17 mouse cellular contexts compared by ENCODE assay signal in the genomic region with DNA sequence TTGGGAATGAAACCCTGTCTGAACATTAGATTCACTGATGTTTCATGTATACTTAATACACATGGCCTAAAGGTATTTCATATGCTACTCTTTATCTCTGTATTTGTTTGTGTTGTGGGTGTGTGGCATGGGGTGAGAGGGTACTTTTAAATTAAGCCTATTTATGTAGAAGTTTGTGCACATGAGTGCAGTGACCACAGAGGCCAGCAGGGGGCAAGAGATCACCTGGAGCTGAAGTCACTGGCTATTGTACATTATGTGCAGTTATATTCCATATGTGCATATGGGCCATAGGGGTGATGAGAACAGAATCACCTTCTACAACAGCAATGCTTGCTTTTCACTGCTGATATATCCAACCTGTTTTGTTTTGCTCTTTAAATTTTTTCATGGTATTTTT. TPM values are rescaled to one million over a fixed set of nuclear protein-coding genes. Genes with fewer than 3 reads are reported as not detected.
DNase-seq lines count a peak whose midpoint lies in the region; ATAC-seq and TF ChIP-seq lines count a peak whose summit lies in the region.
"Had no signal": no experiment of that assay in that cellular context is flagged by ENCODE, and none has a peak within 500 bp of the region (broad histone marks: within the 10 kb centered on the region; RNA-seq: fewer than 3 reads in every experiment).

No protein-coding gene starts in this region.

- no peak for TF ChIP-seq POLR2A in bone marrow, adult 2 months (IDR thresholded peaks at IDR 0.05; ENCODE audit: borderline replicate concordance, control insufficient read depth, low read depth, low read length)

- no peaks in the 10 kb centered on the region for H3K9me3 ChIP-seq in forebrain, postnatal 0 days (ENCODE audit: low read length)
- no peaks in the 10 kb centered on the region for H3K9me3 ChIP-seq in forebrain, embryonic 15.5 days
- H3K9me3 ChIP-seq in stomach, embryonic 14.5 days (ENCODE audit: control insufficient read depth, low read depth, low read length), result no peaks in the 10 kb centered on the region
- no peaks in the 10 kb centered on the region for H3K9me3 ChIP-seq in midbrain, embryonic 11.5 days (ENCODE audit: control insufficient read depth, low read length)
- H3K9me3 ChIP-seq: forebrain, embryonic 10.5 days; neural tube, embryonic 13.5 days had no signal

- no peaks in the 10 kb centered on the region for H3K4me1 ChIP-seq in forebrain, postnatal 0 days (ENCODE audit: insufficient read depth)
- H3K4me1 ChIP-seq in forebrain, embryonic 15.5 days, result no peaks in the 10 kb centered on the region
- no peaks in the 10 kb centered on the region for H3K4me1 ChIP-seq in bone marrow, adult 2 months (ENCODE audit: control insufficient read depth, insufficient read depth, low read length)
- no peaks in the 10 kb centered on the region for H3K4me1 ChIP-seq in stomach, embryonic 14.5 days (ENCODE audit: control insufficient read depth, insufficient read depth, low read length)
- H3K4me1 ChIP-seq in midbrain, embryonic 11.5 days (ENCODE audit: control insufficient read depth, insufficient read depth, low read length), result no peaks in the 10 kb centered on the region
- H3K4me1 ChIP-seq: forebrain, embryonic 10.5 days; limb, embryonic 12.5 days; midbrain, embryonic 10.5 days; neural tube, embryonic 13.5 days had no signal

- no peak for ATAC-seq in forebrain, postnatal 0 days
- ATAC-seq in forebrain, embryonic 15.5 days (replicated peaks), result no peak
- ATAC-seq in stomach, embryonic 14.5 days (ENCODE audit: insufficient number of reproducible peaks, insufficient read depth, low FRiP score, low read depth), result no peak
- no peak for ATAC-seq in midbrain, embryonic 11.5 days (ENCODE audit: low FRiP score)

- no peak overlapping the region for H3K4me2 ChIP-seq in forebrain, postnatal 0 days (ENCODE audit: low read depth)
- no peak overlapping the region for H3K4me2 ChIP-seq in forebrain, embryonic 15.5 days (replicated peaks)
- no peak overlapping the region for H3K4me2 ChIP-seq in stomach, embryonic 14.5 days (replicated peaks; ENCODE audit: low read depth, low read length)
- no peak overlapping the region for H3K4me2 ChIP-seq in midbrain, embryonic 11.5 days
- H3K4me2 ChIP-seq: limb, embryonic 12.5 days; neural tube, embryonic 13.5 days had no signal

- 0 out of 2 replicates have a peak, but pooled peaks have one; percentile 15 for TF ChIP-seq CTCF in forebrain, postnatal 0 days (IDR thresholded peaks at IDR 0.05; ENCODE audit: low read depth)
- peak; percentile 22; the same call in 1 of the 2 replicates for TF ChIP-seq CTCF in bone marrow, adult 2 months (IDR thresholded peaks at IDR 0.05; ENCODE audit: control insufficient read depth, insufficient read depth, low read length)

- H3K27me3 ChIP-seq in forebrain, postnatal 0 days (ENCODE audit: insufficient read depth, low read length), result no peaks in the 10 kb centered on the region
- no peaks in the 10 kb centered on the region for H3K27me3 ChIP-seq in forebrain, embryonic 15.5 days
- H3K27me3 ChIP-seq in stomach, embryonic 14.5 days (ENCODE audit: control insufficient read depth, insufficient read depth, low read length), result no peaks in the 10 kb centered on the region
- H3K27me3 ChIP-seq in midbrain, embryonic 11.5 days (ENCODE audit: control insufficient read depth, insufficient read depth, low read length), result no peaks in the 10 kb centered on the region
- H3K27me3 ChIP-seq: limb, embryonic 12.5 days; neural tube, embryonic 13.5 days had no signal

- H3K36me3 ChIP-seq in forebrain, postnatal 0 days (ENCODE audit: insufficient read depth), result no peaks in the 10 kb centered on the region
- H3K36me3 ChIP-seq in forebrain, embryonic 15.5 days, result no peaks in the 10 kb centered on the region
- H3K36me3 ChIP-seq in stomach, embryonic 14.5 days (ENCODE audit: control insufficient read depth, insufficient read depth, low read length), result no peaks in the 10 kb centered on the region
- no peaks in the 10 kb centered on the region for H3K36me3 ChIP-seq in midbrain, embryonic 11.5 days (ENCODE audit: control insufficient read depth, insufficient read depth, low read length)
- H3K36me3 ChIP-seq: forebrain, embryonic 10.5 days; limb, embryonic 12.5 days; midbrain, embryonic 10.5 days; neural tube, embryonic 13.5 days had no signal

- no peak overlapping the region for H3K27ac ChIP-seq in forebrain, postnatal 0 days (ENCODE audit: low read depth, low read length)
- H3K27ac ChIP-seq in forebrain, embryonic 15.5 days (replicated peaks), result no peak overlapping the region
- H3K27ac ChIP-seq in bone marrow, adult 2 months (ENCODE audit: control insufficient read depth, insufficient read depth, low read depth, low read length, poor library complexity), result no peak overlapping the region
- peak overlapping the region; percentile 70; the same call in 1 of the 2 replicates for H3K27ac ChIP-seq in stomach, embryonic 14.5 days (ENCODE audit: low read length)
- no peak overlapping the region for H3K27ac ChIP-seq in midbrain, embryonic 11.5 days (ENCODE audit: low read depth, low read length)
- H3K27ac ChIP-seq: forebrain, embryonic 10.5 days; limb, embryonic 12.5 days; midbrain, embryonic 10.5 days; neural tube, embryonic 13.5 days had no signal

- DNase-seq in forebrain, postnatal 0 days, result no peak
- DNase-seq in lung, postnatal 36 days, result peak; percentile 34
- no peak for DNase-seq in lung, postnatal 4 days
- DNase-seq in kidney, adult 8-10 months, result no peak
- DNase-seq in midbrain, embryonic 11.5 days (ENCODE audit: low spot score, missing footprints), result no peak
- DNase-seq: adrenal gland, adult 8-10 months; cerebellum, adult 11 months; gastrocnemius, postnatal 36 days; right cerebral cortex, postnatal 4 days had no signal

- no peak overlapping the region for H3K4me3 ChIP-seq in forebrain, postnatal 0 days (ENCODE audit: low read depth, low read length)
- H3K4me3 ChIP-seq in forebrain, embryonic 15.5 days, result no peak overlapping the region
- H3K4me3 ChIP-seq in bone marrow, adult 2 months (replicated peaks; ENCODE audit: control insufficient read depth, low read depth, low read length), result no peak overlapping the region
- no peak overlapping the region for H3K4me3 ChIP-seq in stomach, embryonic 14.5 days (ENCODE audit: low read depth, low read length)
- no peak overlapping the region for H3K4me3 ChIP-seq in midbrain, embryonic 11.5 days (ENCODE audit: low read depth, low read length)
- H3K4me3 ChIP-seq: forebrain, embryonic 10.5 days; limb, embryonic 12.5 days; midbrain, embryonic 10.5 days; neural tube, embryonic 13.5 days had no signal

- no peak overlapping the region for H3K9ac ChIP-seq in forebrain, postnatal 0 days
- no peak overlapping the region for H3K9ac ChIP-seq in forebrain, embryonic 15.5 days (replicated peaks)
- H3K9ac ChIP-seq in stomach, embryonic 14.5 days (replicated peaks; ENCODE audit: low read depth, low read length), result no peak overlapping the region
- H3K9ac ChIP-seq in midbrain, embryonic 11.5 days (ENCODE audit: low read length), result no peak overlapping the region
- H3K9ac ChIP-seq: limb, embryonic 12.5 days; neural tube, embryonic 13.5 days had no signal

RNA-seq across cellular contexts. Expression of a gene that starts 17.1 kb away (rescaled TPM):
- total RNA-seq in forebrain, postnatal 0 days (2014; rRNA removed), result 39.4 and 41.6 TPM in 2 replicates
- polyA plus RNA-seq in forebrain, postnatal 0 days (2015; fragmentation: Nextera tagmentation; extraction: Ambion mirVana), result 4.5 and 6.8 TPM in 2 replicates
- 11.5 and 12.7 TPM in 2 replicates for polyA plus RNA-seq in forebrain, embryonic 15.5 days (2015; fragmentation: Nextera tagmentation; extraction: Ambion mirVana)
- 15.2 and 34.7 TPM in 2 replicates for polyA plus RNA-seq in bone marrow, adult 2 months (2011; ENCODE audit: insufficient read depth, insufficient read length, low replicate concordance, missing spikeins)
- 9.6 and 13.2 TPM in 2 replicates for polyA plus RNA-seq in stomach, embryonic 14.5 days (2014; fragmentation: Nextera tagmentation; extraction: Ambion mirVana)
- polyA plus RNA-seq in midbrain, embryonic 11.5 days (2014; fragmentation: Nextera tagmentation; extraction: Ambion mirVana), result 9.7 and 10.1 TPM in 2 replicates

RNA-seq across cellular contexts. Expression of a gene that starts 22.5 kb away (rescaled TPM):
- total RNA-seq in forebrain, postnatal 0 days (2014; rRNA removed), result 0.08 TPM in 1 of 2 replicates, not detected in the other
- polyA plus RNA-seq in forebrain, postnatal 0 days (2015; fragmentation: Nextera tagmentation; extraction: Ambion mirVana), result not detected in 2 replicates
- polyA plus RNA-seq in forebrain, embryonic 15.5 days (2015; fragmentation: Nextera tagmentation; extraction: Ambion mirVana), result 0.11 and 0.15 TPM in 2 replicates
- 14.8 and 30.1 TPM in 2 replicates for polyA plus RNA-seq in bone marrow, adult 2 months (2011; ENCODE audit: insufficient read depth, insufficient read length, low replicate concordance, missing spikeins)
- polyA plus RNA-seq in stomach, embryonic 14.5 days (2014; fragmentation: Nextera tagmentation; extraction: Ambion mirVana), result 0.27 and 0.39 TPM in 2 replicates
- not detected in 2 replicates for polyA plus RNA-seq in midbrain, embryonic 11.5 days (2014; fragmentation: Nextera tagmentation; extraction: Ambion mirVana)
- polyA plus RNA-seq: forebrain, embryonic 10.5 days; hindbrain, embryonic 11.5 days; midbrain, embryonic 10.5 days; neural tube, embryonic 13.5 days had no signal

Comparison
In these comparisons a context has a peak if more than half of its experiments do, and no peak if none do; other contexts are left out.
1. RNA of a gene that starts 22.5 kb away (polyA plus RNA-seq): 14.8 to 30.1 TPM in bone marrow, adult 2 months; 0.27 to 0.39 TPM in stomach, embryonic 14.5 days, 0.11 to 0.15 TPM in forebrain, embryonic 15.5 days, not detected in forebrain, postnatal 0 days and not detected in midbrain, embryonic 11.5 days; every median in the first group is over 10 times any median in the second.